Mouse (Mus musculus) gastrocnemius, postnatal 14 days (tissue): ENCODE measurements around the gene Pakap. TPM values are rescaled to one million over a fixed set of nuclear protein-coding genes. Genes with fewer than 3 reads are reported as not detected.

Source experiments
- DNase-seq: peaks from one replicate; pipeline ENCODE4 v3.0.0; 2021; ENCODE audit warnings: mixed read lengths
- intact Hi-C: fragments of 180-260 bp; cut with DNase I; formaldehyde crosslinking; loops from one replicate; pipeline ENCODE4 v1.15.1; 2025; ENCODE audit warnings: low total_unique reads
- total RNA-seq, 2 experiments: library from RNA; stranded (reverse); gene quantifications; 2 replicates each; pipeline ENCODE4 v1.2.3; 2021

Pakap gene
- total RNA-seq, 2 experiments from 2014 or later, result 8.8 to 10.9 TPM

- intact Hi-C loops, result no loop called here
- peak; percentile 37 for DNase-seq
Observed at GRCm38 (mm10) chr4:57915216-57915965, 347.4 kb downstream of the Pakap start.

GRCm38 (mm10) chr4:57916201-57916661 is 348.3 kb downstream of the Pakap start, which contains the start of gene D630039A03Rik:
Gene D630039A03Rik (minus strand): TSS chr4:57916297.
- intact Hi-C loops, result no loop called here
- DNase-seq, result no peak

GRCm38 (mm10) chr4:57916711-57917110 is 348.7 kb downstream of the Pakap start:
- intact Hi-C loops, result no loop called here
- no peak for DNase-seq

GRCm38 (mm10) chr4:57919494-57920423 is 351.8 kb downstream of the Pakap start:
- intact Hi-C loops, result no loop called here
- DNase-seq, result no peak

GRCm38 (mm10) chr4:57920522-57920921 is 352.5 kb downstream of the Pakap start:
- intact Hi-C loops, result no loop called here

GRCm38 (mm10) chr4:57922171-57922570 is 354.2 kb downstream of the Pakap start:
- intact Hi-C loops, result no loop called here
- no peak for DNase-seq

More at GRCm38 (mm10) chr4:57920522-57920921, 352.5 kb downstream of the Pakap start:
- DNase-seq, result no peak

GRCm38 (mm10) chr4:57924556-57925071 is 356.6 kb downstream of the Pakap start:
- no peak for DNase-seq
- intact Hi-C loops, result no loop called here

- intact Hi-C loops, result no loop called here
- DNase-seq, result no peak
Observed at GRCm38 (mm10) chr4:57927464-57928205, 359.7 kb downstream of the Pakap start.

- intact Hi-C loops, result no loop called here
Observed at GRCm38 (mm10) chr4:57930559-57931170, 362.7 kb downstream of the Pakap start.

GRCm38 (mm10) chr4:57934181-57934580 is 366.2 kb downstream of the Pakap start:
- intact Hi-C loops, result no loop called here
- no peak for DNase-seq

More at GRCm38 (mm10) chr4:57930559-57931170, 362.7 kb downstream of the Pakap start:
- no peak for DNase-seq

GRCm38 (mm10) chr4:57937292-57937691 is 369.3 kb downstream of the Pakap start:
- intact Hi-C loops, result no loop called here

GRCm38 (mm10) chr4:57940631-57941030 is 372.7 kb downstream of the Pakap start:
- intact Hi-C loops, result no loop called here
- no peak for DNase-seq

More at GRCm38 (mm10) chr4:57937292-57937691, 369.3 kb downstream of the Pakap start:
- DNase-seq, result no peak

- intact Hi-C loops, result no loop called here
- DNase-seq, result no peak
Observed at GRCm38 (mm10) chr4:57942892-57943291, 374.9 kb downstream of the Pakap start.

Other genes with a start within 250 kb of the Pakap start
- 1 to 10 TPM; 3.8 to 4.6 TPM for gene Palm2, start 133.9 kb upstream of the Pakap start, total RNA-seq
- 10 to 100 TPM; 36.1 to 37.1 TPM for gene Akap2, start 149.5 kb downstream of the Pakap start, total RNA-seq